11 mouse cellular contexts compared by ENCODE assay signal in the genomic region with DNA sequence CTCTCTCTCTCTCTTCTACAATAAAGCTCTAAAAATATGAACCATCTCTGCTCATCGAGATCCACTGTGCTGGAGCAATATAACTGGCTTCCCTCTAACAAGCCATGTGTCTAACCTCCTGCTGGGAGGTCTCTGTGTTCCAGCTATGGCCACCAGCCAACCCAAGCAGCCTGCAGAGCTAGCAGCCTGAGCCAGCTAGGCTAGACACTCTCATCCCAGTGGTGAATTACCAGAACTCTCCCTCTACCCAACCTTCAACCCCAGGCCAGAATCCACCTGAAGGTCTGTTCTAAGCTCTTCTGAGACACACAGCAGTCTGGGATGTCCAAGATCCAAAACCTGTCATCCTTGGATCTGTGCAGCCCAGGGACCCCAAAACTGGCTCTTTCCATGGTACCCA.
DNase-seq lines count a peak whose midpoint lies in the region; ATAC-seq and TF ChIP-seq lines count a peak whose summit lies in the region.
"Had no signal": no experiment of that assay in that cellular context is flagged by ENCODE, and none has a peak within 500 bp of the region (broad histone marks: within the 10 kb centered on the region; RNA-seq: fewer than 3 reads in every experiment).

No protein-coding gene starts in this region.

- no peaks in the 10 kb centered on the region for H3K36me3 ChIP-seq in hindbrain, postnatal 0 days (ENCODE audit: insufficient read depth, low read length)
- no peaks in the 10 kb centered on the region for H3K36me3 ChIP-seq in hindbrain, embryonic 10.5 days
- H3K36me3 ChIP-seq: limb, embryonic 12.5 days; lung, embryonic 15.5 days; midbrain, embryonic 13.5 days had no signal

- no peak overlapping the region for H3K4me3 ChIP-seq in hindbrain, postnatal 0 days (ENCODE audit: low read length)
- H3K4me3 ChIP-seq in hindbrain, embryonic 10.5 days: no peak overlapping the region
- H3K4me3 ChIP-seq: limb, embryonic 12.5 days; lung, embryonic 15.5 days; midbrain, embryonic 13.5 days had no signal

- H3K9me3 ChIP-seq in hindbrain, postnatal 0 days (ENCODE audit: low read length): no peaks in the 10 kb centered on the region
- H3K9me3 ChIP-seq in hindbrain, embryonic 10.5 days: no peaks in the 10 kb centered on the region
- H3K9me3 ChIP-seq: limb, embryonic 12.5 days; lung, embryonic 15.5 days; midbrain, embryonic 13.5 days had no signal

- DNase-seq in hindbrain, postnatal 0 days (ENCODE audit: low spot score): peak; percentile 39
- no peak for DNase-seq in hindbrain, embryonic 10.5 days (ENCODE audit: low spot score)
- peak; percentile 31 for DNase-seq in brain, adult 2 months (ENCODE audit: low read depth, low spot score)
- DNase-seq in cerebellum, adult 11-12 months: peak; percentile 14
- peak; percentile 59 for DNase-seq in kidney, postnatal 10 days
- DNase-seq in ovary, adult 18-20 months (ENCODE audit: low spot score): no peak
- no peak for DNase-seq in right cerebral cortex, postnatal 36 days (ENCODE audit: low spot score in 2 of 2)

- 75% methylated on average over 1 of the region's 1 CpGs for WGBS in hindbrain, postnatal 0 days
- WGBS in hindbrain, embryonic 10.5 days: 81% methylated on average over 1 of the region's 1 CpGs

- TF ChIP-seq CTCF in hindbrain, postnatal 0 days (IDR thresholded peaks at IDR 0.05; ENCODE audit: low read depth): no peak

- no peaks in the 10 kb centered on the region for H3K27me3 ChIP-seq in hindbrain, postnatal 0 days (ENCODE audit: insufficient read depth, low read length)
- H3K27me3 ChIP-seq in hindbrain, embryonic 10.5 days (ENCODE audit: insufficient read depth, poor library complexity, severe bottlenecking): no peaks in the 10 kb centered on the region
- H3K27me3 ChIP-seq: limb, embryonic 12.5 days; lung, embryonic 15.5 days; midbrain, embryonic 13.5 days had no signal

- H3K9ac ChIP-seq in hindbrain, postnatal 0 days (replicated peaks; ENCODE audit: low read length): no peak overlapping the region
- H3K9ac ChIP-seq: limb, embryonic 12.5 days; lung, embryonic 15.5 days; midbrain, embryonic 13.5 days had no signal

- no peak overlapping the region for H3K27ac ChIP-seq in hindbrain, postnatal 0 days
- no peak overlapping the region for H3K27ac ChIP-seq in hindbrain, embryonic 10.5 days
- H3K27ac ChIP-seq: limb, embryonic 12.5 days; lung, embryonic 15.5 days; midbrain, embryonic 13.5 days had no signal

- no peak overlapping the region for H3K4me2 ChIP-seq in hindbrain, postnatal 0 days (ENCODE audit: low read depth, low read length)
- H3K4me2 ChIP-seq: limb, embryonic 12.5 days; lung, embryonic 15.5 days; midbrain, embryonic 13.5 days had no signal

- no peaks in the 10 kb centered on the region for H3K4me1 ChIP-seq in hindbrain, postnatal 0 days (ENCODE audit: insufficient read depth, low read length)
- H3K4me1 ChIP-seq in hindbrain, embryonic 10.5 days (replicated peaks): no peaks in the 10 kb centered on the region
- H3K4me1 ChIP-seq: limb, embryonic 12.5 days; lung, embryonic 15.5 days; midbrain, embryonic 13.5 days had no signal

- ATAC-seq in hindbrain, postnatal 0 days: peak; percentile 49; the same call in 1 of the 2 replicates
- ATAC-seq: intestine, postnatal 0 days; midbrain, embryonic 13.5 days had no signal

Comparison
In these comparisons a context has a peak if more than half of its experiments do, and no peak if none do; other contexts are left out.
1. DNase-seq: peak in hindbrain, postnatal 0 days (single experiment), brain, adult 2 months (single experiment), cerebellum, adult 11-12 months (single experiment) and kidney, postnatal 10 days (single experiment); none in hindbrain, embryonic 10.5 days (single experiment), ovary, adult 18-20 months (single experiment) and right cerebral cortex, postnatal 36 days (0 of 2).